ENCODE assay signal across 28 mouse cellular contexts in the genomic region with DNA sequence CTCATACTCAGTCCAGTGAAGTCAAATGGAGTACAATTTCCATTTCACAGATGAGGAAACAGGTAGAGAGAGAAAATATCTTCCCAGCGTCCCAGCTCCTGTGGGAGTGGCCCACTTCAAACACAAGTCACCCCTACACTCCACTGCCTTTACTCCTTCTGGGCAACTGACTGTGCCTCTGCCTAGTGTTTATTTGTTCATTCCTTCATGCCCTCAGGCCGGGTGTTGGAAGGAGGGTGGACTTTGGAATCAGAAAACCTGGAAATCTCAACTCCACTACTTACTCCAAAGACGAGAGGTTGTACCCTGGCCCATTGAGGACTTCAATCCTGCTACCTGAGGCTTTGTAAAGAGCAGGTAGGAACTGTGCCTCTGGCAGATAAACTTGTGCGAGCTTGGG. TPM values are rescaled to one million over a fixed set of nuclear protein-coding genes. Genes with fewer than 3 reads are reported as not detected.
DNase-seq lines count a peak whose midpoint lies in the region; ATAC-seq and TF ChIP-seq lines count a peak whose summit lies in the region.
"Had no signal": no experiment of that assay in that cellular context is flagged by ENCODE, and none has a peak within 500 bp of the region (broad histone marks: within the 10 kb centered on the region; RNA-seq: fewer than 3 reads in every experiment).

No protein-coding gene starts in this region.

- H3K9ac ChIP-seq in kidney, embryonic 16.5 days (replicated peaks; ENCODE audit: low read length), result no peak overlapping the region
- no peak overlapping the region for H3K9ac ChIP-seq in stomach, postnatal 0 days (ENCODE audit: low read length)
- H3K9ac ChIP-seq: forebrain, postnatal 0 days; hindbrain, embryonic 13.5 days; liver, embryonic 12.5 days; liver, postnatal 0 days; midbrain, embryonic 12.5 days; neural tube, embryonic 13.5 days had no signal

- peak; percentile 78 for ATAC-seq in kidney, embryonic 16.5 days (ENCODE audit: low FRiP score, low TSS enrichment)
- ATAC-seq in stomach, postnatal 0 days (ENCODE audit: low FRiP score, low TSS enrichment), result peak; percentile 85
- ATAC-seq: forebrain, postnatal 0 days; intestine, postnatal 0 days; liver, embryonic 12.5 days; liver, postnatal 0 days had no signal

- H3K4me3 ChIP-seq in kidney, embryonic 16.5 days (ENCODE audit: low read length), result no peak overlapping the region
- no peak overlapping the region for H3K4me3 ChIP-seq in stomach, postnatal 0 days (ENCODE audit: low read depth, low read length)
- H3K4me3 ChIP-seq: erythroblast, embryonic 14.5 days; hindbrain, embryonic 13.5 days; liver, embryonic 12.5 days; megakaryocyte, embryonic 14.5 days; midbrain, embryonic 12.5 days; myocyte; neural tube, embryonic 13.5 days had no signal

- DNase-seq in kidney, adult 9 months, result peak; percentile 60
- DNase-seq in kidney, postnatal 10 days, result no peak
- peak; percentile 18 to 39 for DNase-seq in kidney, postnatal 25 days
- peak; percentile 46 for DNase-seq in stomach, postnatal 0 days (ENCODE audit: low spot score)
- DNase-seq in right cerebral cortex, postnatal 10 days (ENCODE audit: low spot score in 2 of 2), result no peak
- no peak for DNase-seq in gastrocnemius, postnatal 25 days
- DNase-seq: adrenal gland, postnatal 25 days; B cell, adult 2 months; cerebellum, adult 11-12 months; cerebellum, postnatal 10 days; forebrain, postnatal 0 days; gastrocnemius, postnatal 10 days; heart, postnatal 36 days; layer of hippocampus, postnatal 36 days; left cerebral cortex, postnatal 4 days; liver, postnatal 0 days; lung, postnatal 4 days; thymus, postnatal 14 days had no signal

- no peaks in the 10 kb centered on the region for H3K9me3 ChIP-seq in kidney, embryonic 16.5 days (ENCODE audit: low read length)
- no peaks in the 10 kb centered on the region for H3K9me3 ChIP-seq in stomach, postnatal 0 days (ENCODE audit: control insufficient read depth, low read length)
- H3K9me3 ChIP-seq: hindbrain, embryonic 13.5 days; liver, embryonic 12.5 days; midbrain, embryonic 12.5 days; neural tube, embryonic 13.5 days had no signal

- H3K36me3 ChIP-seq in kidney, embryonic 16.5 days (ENCODE audit: insufficient read depth, low read length), result no peaks in the 10 kb centered on the region
- H3K36me3 ChIP-seq in stomach, postnatal 0 days (ENCODE audit: control insufficient read depth, insufficient read depth, low read length), result no peaks in the 10 kb centered on the region
- H3K36me3 ChIP-seq: hindbrain, embryonic 13.5 days; liver, embryonic 12.5 days; midbrain, embryonic 12.5 days; neural tube, embryonic 13.5 days had no signal

- no peak for TF ChIP-seq CTCF in stomach, postnatal 0 days (IDR thresholded peaks at IDR 0.05; ENCODE audit: low read depth)

- no peak for TF ChIP-seq EP300 in stomach, postnatal 0 days (optimal IDR thresholded peaks at IDR 0.05)

- H3K27me3 ChIP-seq in kidney, embryonic 16.5 days (ENCODE audit: insufficient read depth, low read length), result peaks cover 7% of the 10 kb centered on the region; the same call in 1 of the 2 replicates
- no peaks in the 10 kb centered on the region for H3K27me3 ChIP-seq in stomach, postnatal 0 days (ENCODE audit: control insufficient read depth, insufficient read depth, low read length)

- 38% methylated on average over 4 of the region's 4 CpGs for WGBS in kidney, embryonic 16.5 days
- 50% methylated on average over 4 of the region's 4 CpGs for WGBS in stomach, postnatal 0 days

- H3K4me2 ChIP-seq in kidney, embryonic 16.5 days (replicated peaks; ENCODE audit: low read depth, low read length), result no peak overlapping the region
- H3K4me2 ChIP-seq in stomach, postnatal 0 days (replicated peaks; ENCODE audit: low read depth), result no peak overlapping the region
- H3K4me2 ChIP-seq: heart, embryonic 11.5 days; hindbrain, embryonic 13.5 days; liver, embryonic 12.5 days; midbrain, embryonic 12.5 days; neural tube, embryonic 13.5 days had no signal

- peaks cover 6% of the 10 kb centered on the region for H3K4me1 ChIP-seq in kidney, embryonic 16.5 days (ENCODE audit: insufficient read depth, low read length)
- no peaks in the 10 kb centered on the region for H3K4me1 ChIP-seq in stomach, postnatal 0 days (replicated peaks; ENCODE audit: control insufficient read depth, insufficient read depth)
- H3K4me1 ChIP-seq: hindbrain, embryonic 13.5 days; liver, embryonic 12.5 days; megakaryocyte, embryonic 14.5 days; midbrain, embryonic 12.5 days; neural tube, embryonic 13.5 days had no signal

- no peak overlapping the region for H3K27ac ChIP-seq in kidney, embryonic 16.5 days (ENCODE audit: low read length)
- H3K27ac ChIP-seq in stomach, postnatal 0 days (replicated peaks), result peak overlapping the region; percentile 8; the same call in 1 of the 2 replicates
- H3K27ac ChIP-seq: hindbrain, embryonic 13.5 days; liver, embryonic 12.5 days; midbrain, embryonic 12.5 days; neural tube, embryonic 13.5 days had no signal

RNA-seq across cellular contexts. Expression of a gene that starts 6.5 kb away (rescaled TPM):
- 9.0 and 10.1 TPM in 2 replicates for polyA plus RNA-seq in kidney, embryonic 16.5 days (2015; fragmentation: Nextera tagmentation; extraction: Ambion mirVana)
- 0.85 and 1.0 TPM in 2 replicates for polyA plus RNA-seq in stomach, postnatal 0 days (2015; fragmentation: Nextera tagmentation; extraction: Ambion mirVana)
- 1 to 10 TPM in 1 of 2 experiments, under 1 TPM in 1; 0.82 to 1.0 TPM for total RNA-seq in gastrocnemius, postnatal 25 days (2021)

Comparison
In these comparisons a context has a peak if more than half of its experiments do, and no peak if none do; other contexts are left out.
1. DNase-seq: peak in kidney, adult 9 months (single experiment), kidney, postnatal 25 days (2 of 2) and stomach, postnatal 0 days (single experiment); none in kidney, postnatal 10 days (single experiment), right cerebral cortex, postnatal 10 days (0 of 2) and gastrocnemius, postnatal 25 days (single experiment).